Mouse (Mus musculus): Measurements from ENCODE around the gene Sdr39u1.

Gene Sdr39u1

GRCm38 (mm10) chr14:55854406-55855100 lies 45.5 kb downstream of the Sdr39u1 start:
- DNase-seq (ENCODE audit: low read depth) = no peak

- no peak for DNase-seq (ENCODE audit: low read depth)
Observed at GRCm38 (mm10) chr14:55853621-55854285, 46.3 kb downstream of the Sdr39u1 start, which contains the start of gene Nynrin. Gene Nynrin, plus strand, starts transcription at chr14:55854010.

DNA sequence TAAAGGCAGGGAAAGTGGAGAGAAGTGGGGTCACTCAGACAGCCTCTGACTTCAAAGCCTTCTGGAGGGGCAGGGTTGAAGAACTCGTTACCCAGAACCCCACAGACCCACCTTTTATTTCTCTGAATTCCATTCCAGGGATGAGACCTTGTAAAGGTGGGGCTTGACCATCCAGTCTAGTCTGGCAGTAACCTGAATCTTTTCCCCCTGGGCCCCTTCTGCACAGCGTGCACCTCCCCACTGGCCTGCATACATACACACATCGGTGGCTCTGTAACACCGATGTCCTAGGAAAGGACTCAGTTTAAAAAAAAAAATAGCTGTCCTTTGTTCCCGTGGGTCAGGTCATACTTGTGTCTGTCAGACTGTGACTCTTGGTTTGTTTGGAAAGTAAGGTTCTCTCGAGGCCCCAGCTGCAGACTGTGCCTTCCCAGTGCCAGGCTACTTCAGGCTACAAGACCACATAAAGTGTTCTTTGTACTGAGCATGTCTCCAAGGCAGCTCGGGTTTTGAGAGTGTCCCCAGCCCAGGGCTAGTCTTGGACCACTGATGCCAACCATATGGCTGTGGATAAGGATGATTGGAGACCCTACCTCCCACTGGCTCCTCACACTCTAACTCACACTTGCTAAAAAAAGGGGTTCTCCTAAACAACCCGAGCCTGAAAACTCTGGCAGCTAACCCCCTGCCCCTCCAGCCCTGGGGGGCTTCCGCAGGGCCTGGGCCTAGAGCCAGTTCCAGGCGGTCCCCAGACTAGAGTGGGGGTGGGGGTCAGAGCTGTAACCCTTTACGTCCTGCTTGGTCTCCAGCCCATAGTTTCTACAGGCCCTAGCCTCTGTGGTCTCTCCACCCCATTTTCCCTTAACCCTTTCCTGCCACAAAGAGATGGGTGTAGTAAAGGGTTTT lies 47.2 kb downstream of the Sdr39u1 start:
- DNase-seq (ENCODE audit: low read depth) = no peak

- DNase-seq (ENCODE audit: low read depth) = no peak
Observed at GRCm38 (mm10) chr14:55850885-55851284, 49.2 kb downstream of the Sdr39u1 start.
